7 mouse cellular contexts compared by ENCODE assay signal in genomic region chr10:81550257-81550656, GRCm38 (mm10). TPM values are rescaled to one million over a fixed set of nuclear protein-coding genes. Genes with fewer than 3 reads are reported as not detected.
DNase-seq lines count a peak whose midpoint lies in the region; ATAC-seq lines count a peak whose summit lies in the region.

No protein-coding gene starts in this region.

- H3K4me3 ChIP-seq in midbrain, embryonic 11.5 days (ENCODE audit: low read depth, low read length): no peak overlapping the region
- H3K4me3 ChIP-seq in midbrain, embryonic 16.5 days (ENCODE audit: low read depth, low read length): no peak overlapping the region
- H3K4me3 ChIP-seq in intestine, embryonic 15.5 days (replicated peaks): no peak overlapping the region

- no peak for ATAC-seq in midbrain, embryonic 11.5 days (ENCODE audit: low FRiP score)
- no peak for ATAC-seq in midbrain, embryonic 16.5 days
- ATAC-seq in intestine, embryonic 15.5 days: 0 out of 2 replicates have a peak, but pooled peaks have one; percentile 1
- 0 out of 2 replicates have a peak, but pooled peaks have one; percentile 23 for ATAC-seq in megakaryocyte-erythroid progenitor cell, adult 5-6 weeks (replicated peaks; ENCODE audit: low FRiP score, low TSS enrichment, poor library complexity, severe bottlenecking)

- no peak overlapping the region for H3K27ac ChIP-seq in midbrain, embryonic 11.5 days (ENCODE audit: low read depth, low read length)
- H3K27ac ChIP-seq in midbrain, embryonic 16.5 days (ENCODE audit: low read length): no peak overlapping the region
- peak overlapping the region; percentile 76 for H3K27ac ChIP-seq in intestine, embryonic 15.5 days

- no peaks in the 10 kb centered on the region for H3K36me3 ChIP-seq in midbrain, embryonic 11.5 days (ENCODE audit: control insufficient read depth, insufficient read depth, low read length)
- H3K36me3 ChIP-seq in midbrain, embryonic 16.5 days (ENCODE audit: control insufficient read depth, insufficient read depth, low read length): no peaks in the 10 kb centered on the region
- H3K36me3 ChIP-seq in intestine, embryonic 15.5 days: no peaks in the 10 kb centered on the region

- no peaks in the 10 kb centered on the region for H3K9me3 ChIP-seq in midbrain, embryonic 11.5 days (ENCODE audit: control insufficient read depth, low read length)
- no peaks in the 10 kb centered on the region for H3K9me3 ChIP-seq in midbrain, embryonic 16.5 days (replicated peaks; ENCODE audit: control insufficient read depth, low read length, poor library complexity, severe bottlenecking)
- H3K9me3 ChIP-seq in intestine, embryonic 15.5 days: no peaks in the 10 kb centered on the region

- 10% methylated on average over 7 of the region's 7 CpGs for WGBS in midbrain, embryonic 11.5 days
- WGBS in midbrain, embryonic 16.5 days: 11% methylated on average over 7 of the region's 7 CpGs
- 13% methylated on average over 7 of the region's 7 CpGs for WGBS in intestine, embryonic 15.5 days

- no peak overlapping the region for H3K9ac ChIP-seq in midbrain, embryonic 11.5 days (ENCODE audit: low read length)
- H3K9ac ChIP-seq in midbrain, embryonic 16.5 days (ENCODE audit: low read depth, low read length): no peak overlapping the region
- H3K9ac ChIP-seq in intestine, embryonic 15.5 days: no peak overlapping the region

- H3K4me2 ChIP-seq in midbrain, embryonic 11.5 days: no peak overlapping the region
- H3K4me2 ChIP-seq in midbrain, embryonic 16.5 days (ENCODE audit: low read length): no peak overlapping the region
- no peak overlapping the region for H3K4me2 ChIP-seq in intestine, embryonic 15.5 days (replicated peaks)

- DNase-seq in midbrain, embryonic 11.5 days (ENCODE audit: low spot score, missing footprints): peak; percentile 97
- peak; percentile 81 for DNase-seq in R1 (ENCODE audit: low read depth, low spot score)
- peak; percentile 72 to 86 for DNase-seq in cerebellum, postnatal 14 days
- peak; percentile 82 to 83 for DNase-seq in thymus, postnatal 36 days

- no peaks in the 10 kb centered on the region; the same call in 1 of the 2 replicates for H3K27me3 ChIP-seq in midbrain, embryonic 11.5 days (ENCODE audit: control insufficient read depth, insufficient read depth, low read length)
- no peaks in the 10 kb centered on the region for H3K27me3 ChIP-seq in midbrain, embryonic 16.5 days (ENCODE audit: control insufficient read depth, insufficient read depth, low read depth, low read length)
- H3K27me3 ChIP-seq in intestine, embryonic 15.5 days (replicated peaks): no peaks in the 10 kb centered on the region

- H3K4me1 ChIP-seq in midbrain, embryonic 11.5 days (ENCODE audit: control insufficient read depth, insufficient read depth, low read length): no peaks in the 10 kb centered on the region
- H3K4me1 ChIP-seq in midbrain, embryonic 16.5 days (ENCODE audit: control insufficient read depth, insufficient read depth, low read length): no peaks in the 10 kb centered on the region; the same call in 1 of the 2 replicates
- peaks cover 14% of the 10 kb centered on the region for H3K4me1 ChIP-seq in intestine, embryonic 15.5 days (replicated peaks)

RNA-seq across cellular contexts. Expression of gene Gna11, which starts 5.3 kb away (rescaled TPM):
- 55.8 and 59.3 TPM in 2 replicates for polyA plus RNA-seq in midbrain, embryonic 11.5 days (2014; fragmentation: Nextera tagmentation; extraction: Ambion mirVana)
- polyA plus RNA-seq in midbrain, embryonic 16.5 days (2015; fragmentation: Nextera tagmentation; extraction: Ambion mirVana): 89.7 and 90.2 TPM in 2 replicates
- polyA plus RNA-seq in intestine, embryonic 15.5 days (2015; fragmentation: Nextera tagmentation; extraction: Ambion mirVana): 245 and 269 TPM in 2 replicates
- 13.7 and 22.4 TPM in 2 replicates for total RNA-seq in megakaryocyte-erythroid progenitor cell, adult 5-6 weeks (2014; fragmentation: Nextera tagmentation)
- 16.0 and 57.4 TPM in 2 replicates for total RNA-seq in megakaryocyte-erythroid progenitor cell, adult 5-6 weeks (2017)

RNA-seq across cellular contexts. Expression of gene Aes, which starts 9.0 kb away (rescaled TPM):
- polyA plus RNA-seq in midbrain, embryonic 11.5 days (2014; fragmentation: Nextera tagmentation; extraction: Ambion mirVana): 306 and 325 TPM in 2 replicates
- 700 and 706 TPM in 2 replicates for polyA plus RNA-seq in midbrain, embryonic 16.5 days (2015; fragmentation: Nextera tagmentation; extraction: Ambion mirVana)
- polyA plus RNA-seq in intestine, embryonic 15.5 days (2015; fragmentation: Nextera tagmentation; extraction: Ambion mirVana): 743 and 808 TPM in 2 replicates
- total RNA-seq in megakaryocyte-erythroid progenitor cell, adult 5-6 weeks (2014; fragmentation: Nextera tagmentation): 185 and 209 TPM in 2 replicates
- total RNA-seq in megakaryocyte-erythroid progenitor cell, adult 5-6 weeks (2017): 162 and 206 TPM in 2 replicates

RNA-seq across cellular contexts. Expression of gene Tle2, which starts 24.1 kb away (rescaled TPM):
- 6.0 and 6.2 TPM in 2 replicates for polyA plus RNA-seq in midbrain, embryonic 11.5 days (2014; fragmentation: Nextera tagmentation; extraction: Ambion mirVana)
- 39.0 and 54.8 TPM in 2 replicates for polyA plus RNA-seq in midbrain, embryonic 16.5 days (2015; fragmentation: Nextera tagmentation; extraction: Ambion mirVana)
- polyA plus RNA-seq in intestine, embryonic 15.5 days (2015; fragmentation: Nextera tagmentation; extraction: Ambion mirVana): 14.5 and 17.8 TPM in 2 replicates
- total RNA-seq in megakaryocyte-erythroid progenitor cell, adult 5-6 weeks (2014; fragmentation: Nextera tagmentation): 4.2 and 5.9 TPM in 2 replicates
- 0.33 and 0.69 TPM in 2 replicates for total RNA-seq in megakaryocyte-erythroid progenitor cell, adult 5-6 weeks (2017)

RNA-seq across cellular contexts. Expression of gene Gna15, which starts 26.2 kb away (rescaled TPM):
- polyA plus RNA-seq in midbrain, embryonic 11.5 days (2014; fragmentation: Nextera tagmentation; extraction: Ambion mirVana): 1.1 and 1.4 TPM in 2 replicates
- polyA plus RNA-seq in midbrain, embryonic 16.5 days (2015; fragmentation: Nextera tagmentation; extraction: Ambion mirVana): 0.80 and 0.87 TPM in 2 replicates
- 0.92 and 0.97 TPM in 2 replicates for polyA plus RNA-seq in intestine, embryonic 15.5 days (2015; fragmentation: Nextera tagmentation; extraction: Ambion mirVana)
- total RNA-seq in megakaryocyte-erythroid progenitor cell, adult 5-6 weeks (2014; fragmentation: Nextera tagmentation): 41.4 and 48.1 TPM in 2 replicates
- 42.6 and 45.2 TPM in 2 replicates for total RNA-seq in megakaryocyte-erythroid progenitor cell, adult 5-6 weeks (2017)

RNA-seq across cellular contexts. Expression of gene S1pr4, which starts 50.3 kb away (rescaled TPM):
- 0.37 and 0.43 TPM in 2 replicates for polyA plus RNA-seq in midbrain, embryonic 11.5 days (2014; fragmentation: Nextera tagmentation; extraction: Ambion mirVana)
- 0.44 and 0.58 TPM in 2 replicates for polyA plus RNA-seq in midbrain, embryonic 16.5 days (2015; fragmentation: Nextera tagmentation; extraction: Ambion mirVana)
- 1.0 and 1.1 TPM in 2 replicates for polyA plus RNA-seq in intestine, embryonic 15.5 days (2015; fragmentation: Nextera tagmentation; extraction: Ambion mirVana)
- total RNA-seq in megakaryocyte-erythroid progenitor cell, adult 5-6 weeks (2014; fragmentation: Nextera tagmentation): 19.0 and 22.2 TPM in 2 replicates
- 17.2 and 18.9 TPM in 2 replicates for total RNA-seq in megakaryocyte-erythroid progenitor cell, adult 5-6 weeks (2017)

Comparison
In these comparisons a context has a peak if more than half of its experiments do, and no peak if none do; other contexts are left out.
1. ATAC-seq: peak in intestine, embryonic 15.5 days (single experiment) and megakaryocyte-erythroid progenitor cell, adult 5-6 weeks (single experiment); none in midbrain, embryonic 11.5 days (single experiment) and midbrain, embryonic 16.5 days (single experiment).
2. Peak in every context shown above with its lines, with median percentiles within 50 percentile points of each other: DNase-seq.